Mouse (Mus musculus) forebrain, embryonic 11.5 days (tissue): ENCODE measurements around the gene Pcdh15. TPM values are rescaled to one million over a fixed set of nuclear protein-coding genes. Genes with fewer than 3 reads are reported as not detected.

Source experiments
- ATAC-seq: fragments of 200-750 bp; cut with Nextera tagmentation; replicated peaks from 2 replicates; pipeline ENCODE4 v1.8.0; 2017; ENCODE audit warnings: moderate TSS enrichment; ENCODE audit not compliant: low FRiP score
- DNase-seq: peaks from one replicate; pipeline ENCODE4 v3.0.0-alpha.2; 2017; ENCODE audit warnings: low spot score
- H3K27ac ChIP-seq: fragments of 300-500 bp; sonication (generic); 2 replicates; pipeline ENCODE4 v1.5.1; 2014; ENCODE audit warnings: low read depth, low read length
- H3K27me3 ChIP-seq: fragments of 300-500 bp; sonication (generic); 2 replicates; pipeline ENCODE4 v1.6.1; 2014; ENCODE audit warnings: mild to moderate bottlenecking, low read length, mixed read lengths; ENCODE audit not compliant: control insufficient read depth, insufficient read depth
- H3K36me3 ChIP-seq: fragments of 300-500 bp; sonication (generic); 2 replicates; pipeline ENCODE4 v1.6.1; 2014; ENCODE audit warnings: mild to moderate bottlenecking, low read length, moderate library complexity, mixed read lengths; ENCODE audit not compliant: control insufficient read depth, insufficient read depth
- H3K4me1 ChIP-seq: fragments of 300-500 bp; sonication (generic); replicated peaks from 2 replicates; pipeline ENCODE4 v1.6.1; 2014; ENCODE audit warnings: low read length, mixed read lengths; ENCODE audit not compliant: control insufficient read depth, insufficient read depth
- H3K4me2 ChIP-seq: fragments of 300-500 bp; sonication (generic); 2 replicates; pipeline ENCODE4 v1.6.1; 2014; ENCODE audit warnings: low read depth, mild to moderate bottlenecking, low read length, moderate library complexity, mixed read lengths; ENCODE audit not compliant: severe bottlenecking
- H3K4me3 ChIP-seq: fragments of 300-500 bp; sonication (generic); 2 replicates; pipeline ENCODE4 v1.5.1; 2014; ENCODE audit warnings: low read depth, low read length
- H3K9ac ChIP-seq: fragments of 300-500 bp; sonication (generic); 2 replicates; pipeline ENCODE4 v1.6.1; 2014; ENCODE audit warnings: low read length
- H3K9me3 ChIP-seq: fragments of 300-500 bp; sonication (generic); 2 replicates; pipeline ENCODE4 v1.6.1; 2016; ENCODE audit warnings: low read length, mixed read lengths; ENCODE audit not compliant: control insufficient read depth
- WGBS: fragments of 180-500 bp; shearing (Covaris S2); extraction: QIAGEN DNeasy Blood & Tissue Kit; methylation state at CpG from one replicate; pipeline ENCODE4 v1.1.7; 2014; 5-methylcytosine and 5-hydroxymethylcytosine counted together
- polyA plus RNA-seq: library from polyadenylated mRNA; unstranded; fragments of >200 nt; fragmentation: Nextera tagmentation; extraction: Ambion mirVana; gene quantifications from 2 replicates; pipeline ENCODE4 v1.2.1, GENCODE M21; 2014

The Pcdh15 gene
- polyA plus RNA-seq, 1 experiment from 2014 or later: 1.0 TPM

GRCm38 (mm10) chr10:73788163-73788562 is 689.0 kb downstream of the Pcdh15 start:
- H3K27ac ChIP-seq: no peak overlapping the region
- WGBS: 86% methylated on average over 3 of the region's 3 CpGs
- H3K4me2 ChIP-seq: no peak overlapping the region
- DNase-seq (no peak), ATAC-seq (no peak)
- H3K36me3 ChIP-seq: no peaks in the 10 kb centered on the region
- no peaks in the 10 kb centered on the region for H3K4me1 ChIP-seq
- H3K9me3 ChIP-seq: no peaks in the 10 kb centered on the region
- no peak overlapping the region for H3K9ac ChIP-seq
- H3K4me3 ChIP-seq: no peak overlapping the region
- no peaks in the 10 kb centered on the region for H3K27me3 ChIP-seq

GRCm38 (mm10) chr10:73805069-73805468 is 705.9 kb downstream of the Pcdh15 start:
- ATAC-seq (no peak), DNase-seq (no peak)
- H3K27ac ChIP-seq: no peak overlapping the region
- H3K4me3 ChIP-seq: no peak overlapping the region
- H3K9me3 ChIP-seq: no peaks in the 10 kb centered on the region
- H3K9ac ChIP-seq: no peak overlapping the region
- H3K36me3 ChIP-seq: no peaks in the 10 kb centered on the region
- no peaks in the 10 kb centered on the region for H3K27me3 ChIP-seq
- no peak overlapping the region for H3K4me2 ChIP-seq
- H3K4me1 ChIP-seq: no peaks in the 10 kb centered on the region
- 84% methylated on average over 4 of the region's 4 CpGs for WGBS

- Histone ChIP-seq H3K27ac (no peak overlapping the region), H3K4me2 (no peak overlapping the region), H3K9me3 (no peaks in the 10 kb centered on the region), H3K9ac (no peak overlapping the region), H3K27me3 (no peaks in the 10 kb centered on the region), H3K4me1 (no peaks in the 10 kb centered on the region), H3K4me3 (no peak overlapping the region), H3K36me3 (no peaks in the 10 kb centered on the region)
- no peak for DNase-seq
- ATAC-seq: no peak
- 73% methylated on average over 7 of the region's 8 CpGs for WGBS
Measured at GRCm38 (mm10) chr10:73812311-73812710, 713.2 kb downstream of the Pcdh15 start.

- Histone ChIP-seq H3K27me3 (no peaks in the 10 kb centered on the region), H3K4me2 (peak overlapping the region; percentile 43), H3K4me1 (0 out of 2 replicates have a peak, but pooled peaks cover 3% of the 10 kb centered on the region), H3K4me3 (no peak overlapping the region; the same call in 1 of the 2 replicates), H3K27ac (no peak overlapping the region), H3K36me3 (no peaks in the 10 kb centered on the region), H3K9ac (no peak overlapping the region), H3K9me3 (no peaks in the 10 kb centered on the region)
- peak; percentile 72 for DNase-seq
- peak; percentile 88 for ATAC-seq
- 26% methylated on average over 22 of the region's 22 CpGs for WGBS
Measured at GRCm38 (mm10) chr10:73821657-73822583, 722.8 kb downstream of the Pcdh15 start.

GRCm38 (mm10) chr10:73823214-73823613 is 724.1 kb downstream of the Pcdh15 start:
- no peak for ATAC-seq
- Histone ChIP-seq H3K4me1 (0 out of 2 replicates have a peak, but pooled peaks cover 3% of the 10 kb centered on the region), H3K9me3 (no peaks in the 10 kb centered on the region), H3K4me2 (no peak overlapping the region), H3K4me3 (no peak overlapping the region), H3K27ac (no peak overlapping the region), H3K27me3 (no peaks in the 10 kb centered on the region), H3K9ac (no peak overlapping the region), H3K36me3 (no peaks in the 10 kb centered on the region)
- WGBS: 64% methylated on average over 4 of the region's 4 CpGs
- DNase-seq: no peak

- no peak overlapping the region for H3K4me2 ChIP-seq
- H3K9ac ChIP-seq: no peak overlapping the region
- H3K27ac ChIP-seq: no peak overlapping the region
- DNase-seq: no peak
- ATAC-seq: no peak
- H3K9me3 ChIP-seq: no peaks in the 10 kb centered on the region
- H3K27me3 ChIP-seq: no peaks in the 10 kb centered on the region
- H3K36me3 ChIP-seq: no peaks in the 10 kb centered on the region
- H3K4me3 ChIP-seq: no peak overlapping the region
- WGBS: 63% methylated on average over 8 of the region's 8 CpGs
- 0 out of 2 replicates have a peak, but pooled peaks cover 2% of the 10 kb centered on the region for H3K4me1 ChIP-seq
Measured at GRCm38 (mm10) chr10:73826354-73826753, 727.2 kb downstream of the Pcdh15 start.

GRCm38 (mm10) chr10:73828781-73829180 is 729.6 kb downstream of the Pcdh15 start:
- Histone ChIP-seq H3K9me3 (no peaks in the 10 kb centered on the region), H3K4me1 (no peaks in the 10 kb centered on the region), H3K27ac (no peak overlapping the region), H3K27me3 (no peaks in the 10 kb centered on the region), H3K4me3 (no peak overlapping the region), H3K9ac (no peak overlapping the region), H3K36me3 (no peaks in the 10 kb centered on the region), H3K4me2 (no peak overlapping the region)
- ATAC-seq (no peak), DNase-seq (no peak)
- 95% methylated on average over 2 of the region's 2 CpGs for WGBS

- Histone ChIP-seq H3K9ac (no peak overlapping the region), H3K4me2 (no peak overlapping the region), H3K9me3 (no peaks in the 10 kb centered on the region), H3K4me1 (no peaks in the 10 kb centered on the region), H3K4me3 (no peak overlapping the region), H3K36me3 (no peaks in the 10 kb centered on the region), H3K27ac (no peak overlapping the region), H3K27me3 (no peaks in the 10 kb centered on the region)
- no peak for ATAC-seq
- 83% methylated on average over 3 of the region's 3 CpGs for WGBS
- no peak for DNase-seq
Measured at GRCm38 (mm10) chr10:73844998-73845397, 745.9 kb downstream of the Pcdh15 start.

GRCm38 (mm10) chr10:73862181-73862580 is 763.0 kb downstream of the Pcdh15 start:
- Histone ChIP-seq H3K27me3 (no peaks in the 10 kb centered on the region), H3K4me2 (no peak overlapping the region), H3K4me1 (no peaks in the 10 kb centered on the region), H3K9ac (no peak overlapping the region), H3K4me3 (no peak overlapping the region), H3K9me3 (no peaks in the 10 kb centered on the region), H3K36me3 (no peaks in the 10 kb centered on the region), H3K27ac (no peak overlapping the region)
- ATAC-seq (no peak), DNase-seq (no peak)
- 65% methylated on average over 4 of the region's 4 CpGs for WGBS
